Mouse (Mus musculus) urinary bladder, postnatal 36 days (tissue): Measurements from ENCODE around the gene Rps8.
"Not testable (repeated sequence)": the region's sequence is repeated elsewhere in the genome, so short reads cannot be mapped to it uniquely, and the experiment has no call there.

Source experiments
- DNase-seq, 2 experiments: peaks; one replicate each; pipeline ENCODE4 v3.0.0; 2022; ENCODE audit warnings: low spot score in 2 of 2, mixed read lengths in 1 of 2

The Rps8 gene

DNA sequence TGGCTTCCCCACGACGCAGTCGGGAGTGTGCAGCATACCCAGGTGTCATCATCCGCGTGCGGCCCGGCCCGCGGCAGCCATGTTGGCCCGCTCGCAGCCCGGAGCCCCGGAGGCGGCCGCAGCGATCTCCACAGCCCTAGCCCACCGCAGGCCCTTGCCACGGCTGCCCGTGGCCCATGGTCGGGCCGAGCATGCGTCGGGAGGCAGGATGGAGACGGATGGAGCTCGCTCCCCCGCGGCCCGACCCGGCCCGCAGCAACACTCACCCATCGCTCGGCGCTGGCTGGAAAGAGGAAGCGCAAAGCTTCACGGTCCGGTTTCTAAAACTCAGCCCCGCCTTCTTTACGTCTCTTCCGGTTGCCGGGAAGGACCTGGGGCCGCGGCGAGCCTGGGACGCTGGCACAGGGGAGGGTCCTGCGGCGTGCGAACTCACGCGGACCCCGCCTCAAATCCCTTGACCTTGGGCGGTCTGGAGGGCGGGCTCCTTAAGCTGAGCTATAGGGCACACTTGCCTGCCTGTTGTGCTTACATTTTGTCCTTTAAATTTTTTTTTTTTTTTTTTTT, at the start of gene Rps8:
Gene Rps8, minus strand, starts transcription at position 452 of the 564 bp plus-strand sequence.
- DNase-seq = peak; percentile 83 to 85

DNA sequence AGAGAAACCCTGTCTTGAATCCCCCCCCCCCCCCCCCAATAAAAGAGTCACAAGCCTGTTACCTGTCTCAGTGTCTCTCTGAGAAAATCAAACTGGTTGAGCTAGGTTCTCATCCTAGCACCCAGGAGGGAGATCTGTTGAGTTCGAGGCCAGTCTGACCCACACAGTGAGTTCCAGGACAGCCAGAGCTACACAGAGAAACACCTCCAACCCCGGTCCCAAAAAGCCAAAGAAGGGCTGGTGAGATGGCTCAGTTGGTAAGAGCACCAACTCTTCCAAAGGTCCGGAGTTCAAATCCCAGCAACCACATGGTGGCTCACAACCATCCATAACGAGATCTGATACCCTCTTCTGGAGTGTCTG, 46.9 kb upstream of the Rps8 start:
- DNase-seq = no peak

DNA sequence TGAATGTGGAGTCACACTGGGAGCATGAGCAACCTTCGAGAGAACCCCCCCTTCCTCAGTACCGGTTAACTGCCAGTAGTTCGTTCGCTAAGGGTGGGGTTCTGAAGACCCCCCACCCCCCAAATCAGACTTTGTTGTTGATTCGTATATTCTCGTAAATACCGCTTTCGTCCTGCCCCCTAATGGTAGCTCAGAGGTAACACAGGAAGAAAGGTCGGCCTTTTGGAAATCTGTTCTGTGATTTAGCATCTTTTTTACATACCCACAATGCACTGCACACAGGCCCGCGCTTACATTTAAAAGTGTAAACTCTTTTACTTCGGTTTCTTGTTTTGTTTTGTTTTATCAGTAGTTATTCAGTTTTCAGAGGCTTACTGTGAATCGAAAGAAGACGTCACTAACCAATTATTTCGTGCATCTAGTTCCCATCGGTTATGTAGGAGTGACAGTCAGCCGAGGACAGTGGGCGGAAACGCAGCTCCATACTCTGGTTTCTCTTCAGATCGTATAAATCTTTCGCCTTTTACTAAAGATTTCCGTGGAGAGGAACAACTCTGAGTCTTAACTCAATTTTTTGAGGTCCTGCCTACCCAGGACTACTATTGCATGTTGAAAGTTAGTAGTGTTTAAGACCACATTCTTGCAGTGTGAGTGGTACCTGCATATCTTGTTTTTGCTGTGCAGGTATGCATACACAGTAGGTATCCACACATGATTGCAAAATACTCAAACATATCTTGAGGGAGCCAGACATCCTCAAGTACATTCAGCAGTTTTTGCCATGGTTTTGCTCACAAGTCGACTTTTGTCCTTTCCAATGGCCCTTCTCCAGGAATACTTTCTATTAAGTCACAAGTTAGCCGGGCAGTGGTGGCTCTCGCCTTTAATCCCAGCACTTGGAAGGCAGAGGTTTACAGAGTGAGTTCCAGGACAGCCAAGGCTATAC, 46.3 kb upstream of the Rps8 start:
- peak in 1 of 2 experiments; percentile 25 for DNase-seq

DNA sequence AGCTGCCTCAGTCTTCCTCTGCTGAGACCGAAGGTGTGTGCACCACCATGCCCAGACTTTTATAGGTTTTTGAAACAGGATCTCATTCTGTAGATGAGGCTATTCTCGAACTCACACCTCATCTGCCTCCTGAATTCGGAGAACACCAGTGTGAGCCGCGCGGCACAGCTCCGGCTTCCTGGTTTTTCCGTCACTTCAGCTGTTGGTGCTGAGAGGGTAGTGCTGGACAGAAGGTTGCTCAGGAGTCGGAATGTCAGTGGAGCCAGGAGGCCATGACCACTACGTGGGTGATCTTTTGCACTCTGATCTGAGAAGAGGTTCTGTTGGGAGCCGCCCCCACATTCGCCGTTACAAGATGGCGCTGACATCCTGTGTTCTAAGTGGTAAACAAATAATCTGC, 35.8 kb upstream of the Rps8 start:
- no peak for DNase-seq

GRCm38 (mm10) chr4:117190660-117191059, 34.6 kb upstream of the Rps8 start:
- DNase-seq = no peak

- peak in 1 of 2 experiments; percentile 24 for DNase-seq
Measured at GRCm38 (mm10) chr4:117189856-117190543, 34.0 kb upstream of the Rps8 start.

- DNase-seq = peak; percentile 78 to 83
Measured at GRCm38 (mm10) chr4:117189382-117189855, 33.4 kb upstream of the Rps8 start.

GRCm38 (mm10) chr4:117188969-117189368, 32.9 kb upstream of the Rps8 start:
- DNase-seq = no peak

GRCm38 (mm10) chr4:117182759-117183096, 26.7 kb upstream of the Rps8 start:
- not testable (repeated sequence) for DNase-seq

DNA sequence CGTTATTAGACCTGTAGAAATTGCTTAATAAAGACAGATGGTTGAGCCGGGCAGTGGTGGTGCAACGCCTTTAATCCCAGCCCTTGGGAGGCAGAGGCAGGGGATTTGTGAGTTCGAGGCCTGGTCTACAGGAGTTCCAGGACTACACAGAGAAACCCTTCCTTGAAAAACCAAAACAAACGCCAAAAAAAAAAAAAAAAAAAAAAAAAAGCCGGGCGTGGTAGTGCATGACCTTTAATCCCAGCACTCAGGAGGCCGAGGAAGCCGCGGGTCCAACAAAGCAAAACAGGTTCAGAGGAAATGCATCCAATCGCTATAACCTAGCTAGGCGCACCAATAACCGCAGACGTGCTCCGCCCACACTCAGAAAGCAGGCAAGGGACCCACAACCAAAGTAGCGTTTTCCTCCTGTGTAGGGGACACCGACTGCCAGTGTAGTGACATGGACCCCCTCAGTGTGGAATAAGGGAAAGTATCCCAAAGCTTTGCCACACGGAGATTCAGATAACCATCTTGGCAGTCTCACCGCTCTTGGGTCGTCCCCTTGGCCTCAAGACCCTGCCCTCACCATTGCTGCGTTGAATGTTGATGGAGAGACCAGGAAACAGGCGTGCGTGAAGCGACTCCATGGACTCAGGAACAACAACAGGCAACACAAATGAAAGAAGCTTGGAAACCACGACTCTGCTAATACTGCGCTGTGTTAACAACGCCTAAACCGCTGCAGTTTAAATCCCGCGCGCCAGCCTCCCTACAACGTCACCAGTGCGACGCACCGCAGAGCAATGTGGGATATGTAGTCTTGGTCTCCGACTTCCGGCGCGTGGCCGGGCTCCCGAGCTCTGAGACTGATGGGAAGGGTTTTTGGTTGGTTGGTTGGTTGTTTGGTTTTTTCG, 26.1 kb upstream of the Rps8 start, which contains the start of gene Kif2c:
Gene Kif2c, minus strand, starts transcription at position 777 of the 896 bp plus-strand sequence.
- peak; percentile 86 to 93 for DNase-seq

- DNase-seq = no peak
Measured at GRCm38 (mm10) chr4:117169936-117170335, 13.9 kb upstream of the Rps8 start.

DNA sequence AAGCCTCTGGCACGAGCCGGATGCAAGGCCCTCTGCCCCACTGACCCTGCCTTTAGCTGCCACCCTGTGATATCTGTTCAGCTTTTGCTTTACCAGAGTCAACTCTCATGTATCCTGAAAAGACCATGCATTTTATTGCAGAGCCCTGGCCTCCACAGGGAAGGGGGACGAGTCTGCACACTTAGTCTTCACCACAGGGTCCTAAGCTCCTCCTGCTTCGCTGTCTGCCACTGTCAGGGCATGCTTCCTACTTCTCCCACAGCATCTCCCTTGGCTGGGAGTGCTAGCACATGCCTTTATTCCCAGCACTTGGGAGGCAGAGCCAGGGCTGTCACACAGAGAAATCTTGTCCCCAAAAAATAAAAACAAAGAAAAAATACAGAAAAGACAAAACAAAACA, 5.1 kb upstream of the Rps8 start:
- DNase-seq = no peak

- DNase-seq = no peak
Measured at GRCm38 (mm10) chr4:117159666-117160065, 3.6 kb upstream of the Rps8 start.

GRCm38 (mm10) chr4:117156372-117156771, 329 bp upstream of the Rps8 start:
- no peak for DNase-seq

DNA sequence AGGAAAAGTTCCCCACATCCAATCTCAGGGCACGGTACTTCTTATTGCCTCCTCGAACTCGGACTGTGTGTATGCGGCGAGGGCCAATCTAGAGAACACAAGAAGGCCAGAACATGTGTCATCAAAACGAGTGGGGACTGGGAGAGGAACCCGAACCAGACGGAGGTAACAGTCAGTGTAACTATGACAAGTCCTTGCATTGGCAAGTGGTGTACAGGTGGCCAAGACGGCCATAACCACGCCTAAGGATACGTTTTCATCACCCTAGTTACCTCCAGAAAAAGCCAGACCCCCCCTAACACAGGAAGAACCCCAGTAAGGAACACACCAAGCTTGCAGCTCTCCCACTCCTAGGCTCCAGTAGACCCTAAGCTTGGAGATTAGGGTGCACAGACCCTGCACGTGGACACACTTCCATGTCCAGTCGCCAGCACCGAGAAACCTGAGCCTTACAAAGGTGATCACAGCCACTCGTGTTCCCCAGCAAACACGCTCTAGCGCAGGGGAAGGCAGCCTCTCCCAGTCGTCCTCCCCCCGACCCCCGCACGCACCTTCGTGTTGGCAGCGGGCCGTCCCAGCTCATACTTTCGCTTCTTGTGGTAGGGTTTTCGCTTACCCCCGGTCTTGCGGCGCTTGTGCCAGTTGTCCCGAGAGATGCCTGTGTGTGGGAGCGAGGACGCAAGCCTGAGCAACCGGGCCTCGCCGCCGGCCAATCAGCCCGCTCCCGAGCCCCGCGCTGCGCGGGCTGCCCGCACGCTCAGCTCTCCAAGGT, 837 bp downstream of the Rps8 start:
- DNase-seq = no peak

- no peak for DNase-seq
Measured at GRCm38 (mm10) chr4:117152714-117153113, 3.3 kb downstream of the Rps8 start.

DNA sequence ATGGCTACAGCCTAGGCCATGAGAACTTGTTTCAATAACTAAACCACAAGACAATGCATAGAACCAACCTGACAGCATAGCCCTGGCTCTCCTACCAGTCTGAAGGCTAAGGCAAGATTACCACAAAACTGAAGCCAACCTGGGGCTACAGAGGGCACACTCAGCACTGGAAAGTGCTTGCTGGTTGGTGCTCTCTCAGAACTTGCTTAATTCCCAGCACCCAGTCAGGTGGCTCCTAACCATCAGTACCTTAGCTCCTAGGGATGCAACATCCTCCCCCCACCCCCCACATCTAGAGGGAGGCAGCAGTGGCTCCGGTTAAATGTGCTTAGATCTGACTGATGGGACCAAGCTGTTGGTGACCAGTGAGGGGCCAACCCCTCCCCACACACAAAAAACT, 4.6 kb downstream of the Rps8 start:
- no peak for DNase-seq

GRCm38 (mm10) chr4:117150212-117150733, 5.8 kb downstream of the Rps8 start:
- DNase-seq = no peak

DNA sequence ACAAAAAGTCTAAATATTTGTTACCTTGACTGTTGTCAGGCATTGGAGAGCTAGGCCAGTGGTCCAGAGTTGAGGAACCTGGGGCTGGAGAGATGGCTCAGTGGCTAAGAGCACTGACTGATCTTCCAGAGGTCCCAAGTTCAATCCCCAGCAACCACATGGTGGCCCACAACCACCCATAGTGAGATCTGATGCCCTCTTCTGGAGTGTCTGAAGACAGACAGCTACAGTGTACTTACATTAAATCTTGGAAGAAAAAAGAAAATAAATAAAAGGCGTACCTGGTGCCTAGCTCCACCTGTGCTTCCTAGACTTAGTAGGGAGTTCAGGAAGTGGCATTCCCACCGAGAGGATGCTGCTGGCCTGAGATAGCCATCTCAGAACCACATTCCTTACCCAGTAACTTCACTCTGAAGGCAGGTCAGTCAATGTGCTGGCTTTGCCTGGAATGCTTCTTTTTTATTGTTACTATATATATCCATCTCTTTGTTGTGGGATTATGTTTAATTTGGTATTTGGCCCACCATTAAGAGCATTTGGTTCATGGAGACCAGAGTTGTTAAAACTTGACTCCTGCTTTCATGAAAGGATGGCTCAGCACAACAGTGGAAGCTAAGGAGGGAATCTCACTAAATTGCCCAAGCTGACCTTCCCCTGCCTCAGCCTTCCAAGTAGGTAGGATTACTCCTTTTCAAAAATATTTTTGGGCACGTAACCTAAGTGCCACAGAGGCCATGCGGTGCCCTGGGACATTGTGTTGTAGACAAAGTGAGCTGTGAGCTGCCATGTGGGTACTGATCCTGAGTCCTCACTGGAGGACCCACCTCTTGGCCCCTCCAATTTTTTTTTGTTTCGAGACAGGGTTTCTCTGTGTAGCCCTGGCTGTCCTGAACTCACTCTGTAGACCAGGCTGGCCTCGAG, 6.5 kb downstream of the Rps8 start:
- DNase-seq = no peak
